Mouse (Mus musculus) limb, embryonic 11.5 days (tissue): ENCODE data around the gene Ifitm1. TPM values are rescaled to one million over a fixed set of nuclear protein-coding genes. Genes with fewer than 3 reads are reported as not detected.

Experiments used
- polyA plus RNA-seq: library from polyadenylated mRNA; unstranded; fragments of >200 nt; fragmentation: Nextera tagmentation; extraction: Ambion mirVana; gene quantifications from 2 replicates; pipeline ENCODE4 v1.2.1, GENCODE M21; 2014

Ifitm1 gene
- polyA plus RNA-seq, 1 experiment from 2014 or later: 68.3 TPM

Other genes starting within 250 kb of the Ifitm1 start
- not detected in 2 replicates for gene Cyp2e1, start 203.5 kb upstream of the Ifitm1 start, polyA plus RNA-seq
- gene Syce1, start 179.4 kb upstream of the Ifitm1 start, polyA plus RNA-seq: 0.85 and 1.0 TPM in 2 replicates
- gene Zfp941, start 145.0 kb upstream of the Ifitm1 start, polyA plus RNA-seq: 2.0 and 3.1 TPM in 2 replicates
- 0.68 and 0.78 TPM in 2 replicates for gene Urah, start 132.2 kb upstream of the Ifitm1 start, polyA plus RNA-seq
- not detected in 2 replicates for gene Scgb1c1, start 121.7 kb upstream of the Ifitm1 start, polyA plus RNA-seq
- not detected in 2 replicates for gene Odf3, start 119.4 kb upstream of the Ifitm1 start, polyA plus RNA-seq
- not detected in 2 replicates for gene Gm45785, start 110.9 kb upstream of the Ifitm1 start, polyA plus RNA-seq
- gene Ric8a, start 110.3 kb upstream of the Ifitm1 start, polyA plus RNA-seq: 57.2 and 61.4 TPM in 2 replicates
- gene Bet1l, start 109.6 kb upstream of the Ifitm1 start, polyA plus RNA-seq: 27.9 and 33.6 TPM in 2 replicates
- 185 and 243 TPM in 2 replicates for gene Psmd13, start 85.3 kb upstream of the Ifitm1 start, polyA plus RNA-seq
- gene Sirt3, start 84.9 kb upstream of the Ifitm1 start, polyA plus RNA-seq: 21.6 and 23.2 TPM in 2 replicates
- 0.88 and 1.0 TPM in 2 replicates for gene Cox8b, start 66.8 kb upstream of the Ifitm1 start, polyA plus RNA-seq
- gene Nlrp6, start 46.3 kb upstream of the Ifitm1 start, polyA plus RNA-seq: 0.26 TPM in 1 of 2 replicates, not detected in the other
- gene Pgghg, start 25.8 kb upstream of the Ifitm1 start, polyA plus RNA-seq: 13.6 and 16.1 TPM in 2 replicates
- gene Ifitm5, start 16.9 kb upstream of the Ifitm1 start, polyA plus RNA-seq: 1.7 and 1.9 TPM in 2 replicates
- gene Gm45717, start 11.3 kb upstream of the Ifitm1 start, polyA plus RNA-seq: not detected in 2 replicates
- gene Ifitm2, start 11.2 kb upstream of the Ifitm1 start, polyA plus RNA-seq: 853 and 900 TPM in 2 replicates
- gene Ifitm3, start 43.5 kb downstream of the Ifitm1 start, polyA plus RNA-seq: 45.3 and 50.4 TPM in 2 replicates
- gene Ifitm6, start 50.7 kb downstream of the Ifitm1 start, polyA plus RNA-seq: not detected in 2 replicates
- not detected in 2 replicates for gene Gm17387, start 61.9 kb downstream of the Ifitm1 start, polyA plus RNA-seq
- gene B4galnt4, start 93.9 kb downstream of the Ifitm1 start, polyA plus RNA-seq: 19.1 and 20.0 TPM in 2 replicates
- gene Pkp3, start 111.0 kb downstream of the Ifitm1 start, polyA plus RNA-seq: 3.3 and 3.9 TPM in 2 replicates
- 1.9 and 2.8 TPM in 2 replicates for gene Sigirr, start 133.4 kb downstream of the Ifitm1 start, polyA plus RNA-seq
- gene Ano9, start 150.6 kb downstream of the Ifitm1 start, polyA plus RNA-seq: 0.76 and 0.85 TPM in 2 replicates
- 70.0 and 70.6 TPM in 2 replicates for gene Ptdss2, start 155.2 kb downstream of the Ifitm1 start, polyA plus RNA-seq
- 82.9 and 88.3 TPM in 2 replicates for gene Rnh1, start 205.6 kb downstream of the Ifitm1 start, polyA plus RNA-seq
- 98.7 and 99.1 TPM in 2 replicates for gene Hras, start 226.8 kb downstream of the Ifitm1 start, polyA plus RNA-seq
- gene Lrrc56, start 226.9 kb downstream of the Ifitm1 start, polyA plus RNA-seq: 11.7 and 12.5 TPM in 2 replicates
- 3.8 and 5.1 TPM in 2 replicates for gene Lmntd2, start 246.9 kb downstream of the Ifitm1 start, polyA plus RNA-seq
- gene Rassf7, start 248.6 kb downstream of the Ifitm1 start, polyA plus RNA-seq: 32.5 and 38.8 TPM in 2 replicates